ENCODE assay signal across 12 mouse cellular contexts in genomic region chr5:139141326-139141725, GRCm38 (mm10). TPM values are rescaled to one million over a fixed set of nuclear protein-coding genes. Genes with fewer than 3 reads are reported as not detected.
DNase-seq lines count a peak whose midpoint lies in the region; ATAC-seq and TF ChIP-seq lines count a peak whose summit lies in the region.
"Had no signal": no experiment of that assay in that cellular context is flagged by ENCODE, and none has a peak within 500 bp of the region (broad histone marks: within the 10 kb centered on the region; RNA-seq: fewer than 3 reads in every experiment).

No protein-coding gene starts in this region.

- DNase-seq in cerebellum, adult 11-12 months, result peak; percentile 60
- DNase-seq in cerebellum, adult 11 months, result no peak
- DNase-seq in kidney, adult 2 months, result peak; percentile 51
- DNase-seq in cerebellum, postnatal 36 days, result peak; percentile 48
- DNase-seq in yolk sac, embryonic 10.5 days (ENCODE audit: low spot score), result no peak
- no peak for DNase-seq in adrenal gland, adult 2 months
- DNase-seq: liver, embryonic 13.5 days had no signal

- TF ChIP-seq POLR2A in kidney, adult 2 months (IDR thresholded peaks at IDR 0.05; ENCODE audit: low read depth, low read length), result no peak

- no peaks in the 10 kb centered on the region for H3K36me3 ChIP-seq in kidney, adult 2 months (ENCODE audit: control insufficient read depth, insufficient read depth, low read length)
- H3K36me3 ChIP-seq in kidney, embryonic 14.5 days (ENCODE audit: control insufficient read depth, insufficient read depth, low read length), result no peaks in the 10 kb centered on the region
- no peaks in the 10 kb centered on the region for H3K36me3 ChIP-seq in lung, embryonic 16.5 days (ENCODE audit: control insufficient read depth, insufficient read depth, low read length)
- H3K36me3 ChIP-seq: embryonic facial prominence, embryonic 12.5 days; liver, embryonic 13.5 days; midbrain, embryonic 15.5 days; stomach, embryonic 15.5 days had no signal

- no peak overlapping the region for H3K4me3 ChIP-seq in kidney, adult 2 months (ENCODE audit: insufficient read depth, low read depth, low read length)
- no peak overlapping the region for H3K4me3 ChIP-seq in kidney, embryonic 14.5 days (ENCODE audit: low read length)
- no peak overlapping the region for H3K4me3 ChIP-seq in lung, embryonic 16.5 days (ENCODE audit: low read length)
- H3K4me3 ChIP-seq: embryonic facial prominence, embryonic 12.5 days; liver, embryonic 13.5 days; midbrain, embryonic 15.5 days; stomach, embryonic 15.5 days had no signal

- H3K27ac ChIP-seq in kidney, adult 2 months (ENCODE audit: insufficient read depth, low read depth, low read length), result no peak overlapping the region
- H3K27ac ChIP-seq in kidney, embryonic 14.5 days (ENCODE audit: low read depth, low read length), result no peak overlapping the region
- H3K27ac ChIP-seq in lung, embryonic 16.5 days (ENCODE audit: low read length), result peak overlapping the region; percentile 29; the same call in 1 of the 2 replicates
- H3K27ac ChIP-seq: embryonic facial prominence, embryonic 12.5 days; liver, embryonic 13.5 days; midbrain, embryonic 15.5 days; stomach, embryonic 15.5 days had no signal

- WGBS in kidney, adult 2 months, result 51% methylated on average over 5 of the region's 5 CpGs
- 67% methylated on average over 5 of the region's 5 CpGs for WGBS in kidney, embryonic 14.5 days
- WGBS in lung, embryonic 16.5 days, result 47% methylated on average over 5 of the region's 5 CpGs

- no peak overlapping the region for H3K9ac ChIP-seq in kidney, embryonic 14.5 days (ENCODE audit: low read depth, low read length)
- H3K9ac ChIP-seq in lung, embryonic 16.5 days (ENCODE audit: low read length), result no peak overlapping the region
- H3K9ac ChIP-seq: embryonic facial prominence, embryonic 12.5 days; liver, embryonic 13.5 days; midbrain, embryonic 15.5 days; stomach, embryonic 15.5 days had no signal

- no peak for TF ChIP-seq CTCF in kidney, adult 2 months (conservative IDR thresholded peaks at IDR 0.05; ENCODE audit: insufficient read depth, insufficient read length, low read depth, low read length)

- no peak for ATAC-seq in kidney, embryonic 14.5 days (ENCODE audit: low FRiP score, low TSS enrichment)
- ATAC-seq in lung, embryonic 16.5 days (ENCODE audit: low read depth), result peak; percentile 33; the same call in 1 of the 2 replicates
- ATAC-seq: midbrain, embryonic 15.5 days had no signal

- H3K4me1 ChIP-seq in kidney, adult 2 months (ENCODE audit: control insufficient read depth, insufficient read depth, low read length), result no peaks in the 10 kb centered on the region; the same call in 1 of the 2 replicates
- H3K4me1 ChIP-seq in kidney, embryonic 14.5 days (ENCODE audit: control insufficient read depth, insufficient read depth, low read length), result peaks cover 4% of the 10 kb centered on the region; the same call in 1 of the 2 replicates
- H3K4me1 ChIP-seq in lung, embryonic 16.5 days (replicated peaks; ENCODE audit: control insufficient read depth, insufficient read depth, low read length), result peaks cover 14% of the 10 kb centered on the region
- H3K4me1 ChIP-seq: embryonic facial prominence, embryonic 12.5 days; liver, embryonic 13.5 days; midbrain, embryonic 15.5 days had no signal

- no peaks in the 10 kb centered on the region for H3K27me3 ChIP-seq in kidney, adult 2 months (replicated peaks; ENCODE audit: control insufficient read depth, insufficient read depth, low read length)
- H3K27me3 ChIP-seq in kidney, embryonic 14.5 days (ENCODE audit: control insufficient read depth, insufficient read depth, low read length), result no peaks in the 10 kb centered on the region
- no peaks in the 10 kb centered on the region for H3K27me3 ChIP-seq in lung, embryonic 16.5 days (ENCODE audit: control insufficient read depth, insufficient read depth, low read depth, low read length)
- H3K27me3 ChIP-seq: embryonic facial prominence, embryonic 12.5 days; liver, embryonic 13.5 days; midbrain, embryonic 15.5 days; stomach, embryonic 15.5 days had no signal

- 0 out of 2 replicates have a peak, but pooled peaks cover 2% of the 10 kb centered on the region for H3K9me3 ChIP-seq in kidney, embryonic 14.5 days (ENCODE audit: control insufficient read depth, low read length)
- 0 out of 2 replicates have a peak, but pooled peaks cover 3% of the 10 kb centered on the region for H3K9me3 ChIP-seq in lung, embryonic 16.5 days (ENCODE audit: control insufficient read depth, low read length)
- H3K9me3 ChIP-seq: embryonic facial prominence, embryonic 12.5 days; liver, embryonic 13.5 days; midbrain, embryonic 15.5 days; stomach, embryonic 15.5 days had no signal

- no peak overlapping the region for H3K4me2 ChIP-seq in kidney, embryonic 14.5 days (replicated peaks; ENCODE audit: low read depth, low read length)
- no peak overlapping the region for H3K4me2 ChIP-seq in lung, embryonic 16.5 days (ENCODE audit: low read depth, low read length)
- H3K4me2 ChIP-seq: embryonic facial prominence, embryonic 12.5 days; liver, embryonic 13.5 days; midbrain, embryonic 15.5 days; stomach, embryonic 15.5 days had no signal

RNA-seq across cellular contexts. Expression of gene Prkar1b, which starts 8.5 kb away (rescaled TPM):
- polyA plus RNA-seq in kidney, adult 2 months (2012; rRNA removed), result 6.4 and 7.1 TPM in 2 replicates
- 10.0 and 15.7 TPM in 2 replicates for polyA plus RNA-seq in kidney, embryonic 14.5 days (2014; fragmentation: Nextera tagmentation; extraction: Ambion mirVana)
- 17.3 and 17.4 TPM in 2 replicates for polyA plus RNA-seq in lung, embryonic 16.5 days (2015; fragmentation: Nextera tagmentation; extraction: Ambion mirVana)
- total RNA-seq in adrenal gland, adult 2 months (2021), result 10 to 100 TPM; 32.5 to 56.3 TPM
- polyA plus RNA-seq in adrenal gland, adult 2 months (2012; rRNA removed), result 31.8 and 34.3 TPM in 2 replicates

RNA-seq across cellular contexts. Expression of gene Dnaaf5, which starts 8.7 kb away (rescaled TPM):
- polyA plus RNA-seq in kidney, adult 2 months (2012; rRNA removed), result 16.3 and 17.5 TPM in 2 replicates
- 9.1 and 11.5 TPM in 2 replicates for polyA plus RNA-seq in kidney, embryonic 14.5 days (2014; fragmentation: Nextera tagmentation; extraction: Ambion mirVana)
- 4.8 and 5.8 TPM in 2 replicates for polyA plus RNA-seq in lung, embryonic 16.5 days (2015; fragmentation: Nextera tagmentation; extraction: Ambion mirVana)
- 10 to 100 TPM; 20.1 to 24.2 TPM for total RNA-seq in adrenal gland, adult 2 months (2021)
- 46.2 and 48.9 TPM in 2 replicates for polyA plus RNA-seq in adrenal gland, adult 2 months (2012; rRNA removed)

RNA-seq across cellular contexts. Expression of gene Sun1, which starts 59.1 kb away (rescaled TPM):
- 40.0 and 41.0 TPM in 2 replicates for polyA plus RNA-seq in kidney, adult 2 months (2012; rRNA removed)
- polyA plus RNA-seq in kidney, embryonic 14.5 days (2014; fragmentation: Nextera tagmentation; extraction: Ambion mirVana), result 29.2 and 59.5 TPM in 2 replicates
- polyA plus RNA-seq in lung, embryonic 16.5 days (2015; fragmentation: Nextera tagmentation; extraction: Ambion mirVana), result 56.0 and 56.5 TPM in 2 replicates
- total RNA-seq in adrenal gland, adult 2 months (2021), result 10 to 100 TPM; 74.4 to 93.7 TPM
- polyA plus RNA-seq in adrenal gland, adult 2 months (2012; rRNA removed), result 44.5 and 61.5 TPM in 2 replicates

Comparison
In these comparisons a context has a peak if more than half of its experiments do, and no peak if none do; other contexts are left out.
1. DNase-seq: peak in cerebellum, adult 11-12 months (single experiment), kidney, adult 2 months (single experiment) and cerebellum, postnatal 36 days (2 of 2); none in cerebellum, adult 11 months (single experiment), yolk sac, embryonic 10.5 days (single experiment) and adrenal gland, adult 2 months (single experiment).